In genomic region chr2:74207440-74207839, GRCm38 (mm10) we compare ENCODE assay signal across 18 mouse cellular contexts.
DNase-seq lines count a peak whose midpoint lies in the region; ATAC-seq and TF ChIP-seq lines count a peak whose summit lies in the region.
"Had no signal": no experiment of that assay in that cellular context is flagged by ENCODE, and none has a peak within 500 bp of the region (broad histone marks: within the 10 kb centered on the region; RNA-seq: fewer than 3 reads in every experiment).

No protein-coding gene starts in this region.

- TF ChIP-seq CTCF in kidney, adult 2 months (conservative IDR thresholded peaks at IDR 0.05; ENCODE audit: insufficient read depth, insufficient read length, low read depth, low read length): no peak

- no peaks in the 10 kb centered on the region for H3K9me3 ChIP-seq in heart, embryonic 13.5 days
- no peaks in the 10 kb centered on the region for H3K9me3 ChIP-seq in kidney, embryonic 15.5 days (replicated peaks)
- no peaks in the 10 kb centered on the region for H3K9me3 ChIP-seq in forebrain, embryonic 13.5 days (replicated peaks)
- H3K9me3 ChIP-seq in limb, embryonic 10.5 days (replicated peaks): no peaks in the 10 kb centered on the region
- H3K9me3 ChIP-seq: stomach, embryonic 15.5 days had no signal

- WGBS in heart, embryonic 13.5 days: 20% methylated on average over 10 of the region's 10 CpGs
- WGBS in kidney, embryonic 15.5 days: 50% methylated on average over 10 of the region's 10 CpGs
- WGBS in kidney, adult 2 months: 45% methylated on average over 10 of the region's 10 CpGs
- WGBS in forebrain, embryonic 13.5 days: 34% methylated on average over 10 of the region's 10 CpGs
- WGBS in limb, embryonic 10.5 days: 48% methylated on average over 10 of the region's 10 CpGs

- no peaks in the 10 kb centered on the region for H3K36me3 ChIP-seq in heart, embryonic 13.5 days
- no peaks in the 10 kb centered on the region for H3K36me3 ChIP-seq in kidney, embryonic 15.5 days
- no peaks in the 10 kb centered on the region for H3K36me3 ChIP-seq in kidney, adult 2 months (ENCODE audit: control insufficient read depth, insufficient read depth, low read length)
- H3K36me3 ChIP-seq in forebrain, embryonic 13.5 days (ENCODE audit: poor library complexity, severe bottlenecking): no peaks in the 10 kb centered on the region
- no peaks in the 10 kb centered on the region for H3K36me3 ChIP-seq in limb, embryonic 10.5 days
- H3K36me3 ChIP-seq: stomach, embryonic 15.5 days had no signal

- intact Hi-C loops in heart, postnatal 25 days (cut with DNase I): no loop called here

- DNase-seq in heart, postnatal 25 days (ENCODE audit: low spot score): no peak
- no peak for DNase-seq in kidney, adult 2 months
- DNase-seq in limb, embryonic 10.5 days (ENCODE audit: low spot score): no peak
- DNase-seq in urinary bladder, postnatal 14 days (ENCODE audit: low spot score): no peak
- DNase-seq: cerebellum, adult 9-11 months; gastrocnemius, postnatal 10 days; kidney, adult 18-20 months; kidney, postnatal 25 days; lung, adult 2 months; retina, postnatal 1 day had no signal

- H3K4me1 ChIP-seq in heart, embryonic 13.5 days: peaks cover 14% of the 10 kb centered on the region
- H3K4me1 ChIP-seq in kidney, embryonic 15.5 days: no peaks in the 10 kb centered on the region
- no peaks in the 10 kb centered on the region for H3K4me1 ChIP-seq in kidney, adult 2 months (ENCODE audit: control insufficient read depth, insufficient read depth, low read length)
- peaks cover 43% of the 10 kb centered on the region for H3K4me1 ChIP-seq in forebrain, embryonic 13.5 days
- peaks cover 33% of the 10 kb centered on the region for H3K4me1 ChIP-seq in limb, embryonic 10.5 days
- H3K4me1 ChIP-seq: megakaryocyte, embryonic 14.5 days; stomach, embryonic 15.5 days had no signal

- peak overlapping the region; percentile 48 for H3K4me2 ChIP-seq in heart, embryonic 13.5 days
- no peak overlapping the region for H3K4me2 ChIP-seq in kidney, embryonic 15.5 days
- no peak overlapping the region for H3K4me2 ChIP-seq in forebrain, embryonic 13.5 days
- H3K4me2 ChIP-seq: liver, embryonic 11.5 days; stomach, embryonic 15.5 days had no signal

- H3K27me3 ChIP-seq in heart, embryonic 13.5 days (replicated peaks): no peaks in the 10 kb centered on the region
- no peaks in the 10 kb centered on the region for H3K27me3 ChIP-seq in kidney, embryonic 15.5 days
- no peaks in the 10 kb centered on the region for H3K27me3 ChIP-seq in kidney, adult 2 months (replicated peaks; ENCODE audit: control insufficient read depth, insufficient read depth, low read length)
- H3K27me3 ChIP-seq in forebrain, embryonic 13.5 days: no peaks in the 10 kb centered on the region
- H3K27me3 ChIP-seq in limb, embryonic 10.5 days (ENCODE audit: low read depth, poor library complexity, severe bottlenecking): 0 out of 2 replicates have a peak, but pooled peaks cover 6% of the 10 kb centered on the region
- H3K27me3 ChIP-seq: megakaryocyte, embryonic 14.5 days; stomach, embryonic 15.5 days had no signal

- no peak for ATAC-seq in heart, embryonic 13.5 days (ENCODE audit: extremely low read depth, insufficient number of reproducible peaks, low FRiP score, low TSS enrichment)
- ATAC-seq in kidney, embryonic 15.5 days (replicated peaks; ENCODE audit: low FRiP score): peak; percentile 40; the same call in 1 of the 2 replicates
- ATAC-seq in forebrain, embryonic 13.5 days: 0 out of 2 replicates have a peak, but pooled peaks have one; percentile 12
- ATAC-seq: hindbrain, postnatal 0 days had no signal

- no peak for TF ChIP-seq POLR2A in kidney, adult 2 months (IDR thresholded peaks at IDR 0.05; ENCODE audit: low read depth, low read length)

- H3K27ac ChIP-seq in heart, embryonic 13.5 days (replicated peaks): no peak overlapping the region
- no peak overlapping the region for H3K27ac ChIP-seq in kidney, embryonic 15.5 days
- H3K27ac ChIP-seq in kidney, adult 2 months (ENCODE audit: insufficient read depth, low read depth, low read length): no peak overlapping the region
- H3K27ac ChIP-seq in forebrain, embryonic 13.5 days: no peak overlapping the region
- H3K27ac ChIP-seq in limb, embryonic 10.5 days: peak overlapping the region; percentile 61; the same call in 1 of the 2 replicates
- H3K27ac ChIP-seq: hindbrain, postnatal 0 days; stomach, embryonic 15.5 days had no signal

- H3K4me3 ChIP-seq in heart, embryonic 13.5 days: no peak overlapping the region
- no peak overlapping the region for H3K4me3 ChIP-seq in kidney, embryonic 15.5 days (replicated peaks)
- H3K4me3 ChIP-seq in kidney, adult 2 months (ENCODE audit: insufficient read depth, low read depth, low read length): no peak overlapping the region
- no peak overlapping the region for H3K4me3 ChIP-seq in forebrain, embryonic 13.5 days
- H3K4me3 ChIP-seq in limb, embryonic 10.5 days: no peak overlapping the region
- H3K4me3 ChIP-seq: erythroblast, embryonic 14.5 days; megakaryocyte, embryonic 14.5 days; stomach, embryonic 15.5 days had no signal

- peak overlapping the region; percentile 48; the same call in 1 of the 2 replicates for H3K9ac ChIP-seq in heart, embryonic 13.5 days
- no peak overlapping the region for H3K9ac ChIP-seq in kidney, embryonic 15.5 days
- H3K9ac ChIP-seq in forebrain, embryonic 13.5 days: no peak overlapping the region
- H3K9ac ChIP-seq: stomach, embryonic 15.5 days had no signal
